Mouse (Mus musculus) liver (tissue): Measurements from ENCODE around the gene Samd4.

Experiments
- DNase-seq: peaks from one replicate; pipeline ENCODE4 v3.0.0-alpha.2; 2020; ENCODE audit warnings: mixed read lengths

Samd4 gene

DNA sequence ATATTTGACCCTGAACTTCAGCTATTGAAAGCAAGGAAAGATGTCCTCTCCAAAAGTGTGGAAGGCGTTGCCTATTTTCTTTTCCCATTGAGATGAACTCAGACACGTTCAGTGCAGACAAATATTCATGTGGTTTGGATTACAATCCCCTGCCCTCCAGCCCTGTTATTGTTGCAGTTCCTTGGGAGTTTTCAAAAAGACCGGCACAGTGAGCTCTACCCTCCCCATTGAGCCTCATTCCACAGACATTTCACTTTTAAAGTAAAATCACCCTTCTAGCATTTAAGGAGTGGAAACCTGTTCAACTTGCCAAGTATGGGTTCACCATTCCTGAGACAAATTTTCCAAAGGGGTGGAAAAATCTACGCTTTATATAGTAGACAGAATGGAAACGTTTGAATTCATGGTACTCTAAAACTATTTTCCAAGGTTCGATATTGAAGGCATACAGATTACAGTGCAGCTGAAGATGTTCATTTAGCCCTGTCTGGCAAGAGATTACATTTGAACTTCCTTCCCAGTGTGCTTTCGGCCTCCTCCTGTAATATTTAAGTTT, 76.6 kb downstream of the Samd4 start:
- DNase-seq = no peak

- no peak for DNase-seq
Observed at GRCm38 (mm10) chr14:46959831-46960230, 77.2 kb downstream of the Samd4 start.

DNA sequence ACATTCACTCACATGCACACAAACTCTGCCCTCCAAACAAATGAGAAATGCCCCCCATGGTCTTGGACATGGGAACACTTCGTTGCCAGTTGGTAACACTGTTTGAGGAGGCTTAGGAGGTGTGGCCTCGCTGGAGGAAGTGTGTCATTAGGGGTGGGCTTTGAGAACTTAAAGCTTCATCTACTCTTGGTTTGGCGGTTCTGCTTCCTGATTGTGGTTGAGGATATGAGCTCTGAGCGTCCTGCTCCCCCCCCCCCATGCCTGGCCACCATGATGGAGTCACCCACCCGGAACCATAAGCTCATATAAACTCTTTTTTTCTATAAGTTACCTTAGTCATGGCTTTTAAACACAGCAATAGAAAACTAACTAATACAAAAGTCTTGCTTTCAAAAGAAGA, 80.2 kb downstream of the Samd4 start:
- DNase-seq = no peak

DNA sequence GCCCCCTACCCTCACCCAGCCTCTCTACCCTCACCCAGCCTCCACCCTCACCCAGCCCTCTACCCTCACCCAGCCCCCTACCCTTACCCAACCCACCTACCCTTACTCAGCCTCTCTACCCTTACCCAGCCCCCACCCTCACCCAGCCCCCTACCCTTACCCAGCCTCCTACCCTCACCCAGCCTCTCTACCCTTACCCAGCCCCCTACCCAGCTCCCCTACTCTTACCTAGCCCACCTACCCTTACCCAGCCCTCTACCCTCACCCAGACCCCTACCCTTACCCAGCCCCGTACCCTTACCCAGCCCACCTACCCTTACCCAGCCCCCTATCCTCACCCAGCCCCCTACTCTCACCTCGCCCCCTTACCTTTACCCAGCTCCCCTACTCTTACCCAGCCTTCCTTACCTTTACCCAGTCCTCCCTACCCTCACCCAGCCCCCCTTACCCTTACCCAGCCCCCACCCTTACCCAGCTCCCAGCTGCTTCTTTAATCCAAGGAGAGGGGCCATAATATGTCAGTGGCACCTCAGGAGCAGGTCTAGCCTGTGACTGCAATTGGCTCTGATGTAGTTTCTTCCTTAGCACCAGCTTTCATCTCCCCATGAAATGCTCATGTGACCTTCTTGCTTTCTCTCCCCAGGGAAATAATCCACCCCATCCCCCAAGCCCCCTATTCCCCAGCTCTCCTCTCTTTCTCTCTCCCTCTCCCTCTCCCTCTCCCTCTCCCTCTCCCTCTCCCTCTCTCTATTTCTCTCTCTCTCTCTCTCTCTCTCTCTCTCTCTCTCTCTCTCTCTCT, 81.6 kb downstream of the Samd4 start:
- no peak for DNase-seq

- DNase-seq = no peak
Observed at GRCm38 (mm10) chr14:46966206-46966605, 83.6 kb downstream of the Samd4 start.

- DNase-seq = no peak
Observed at GRCm38 (mm10) chr14:46968046-46968445, 85.4 kb downstream of the Samd4 start.

DNA sequence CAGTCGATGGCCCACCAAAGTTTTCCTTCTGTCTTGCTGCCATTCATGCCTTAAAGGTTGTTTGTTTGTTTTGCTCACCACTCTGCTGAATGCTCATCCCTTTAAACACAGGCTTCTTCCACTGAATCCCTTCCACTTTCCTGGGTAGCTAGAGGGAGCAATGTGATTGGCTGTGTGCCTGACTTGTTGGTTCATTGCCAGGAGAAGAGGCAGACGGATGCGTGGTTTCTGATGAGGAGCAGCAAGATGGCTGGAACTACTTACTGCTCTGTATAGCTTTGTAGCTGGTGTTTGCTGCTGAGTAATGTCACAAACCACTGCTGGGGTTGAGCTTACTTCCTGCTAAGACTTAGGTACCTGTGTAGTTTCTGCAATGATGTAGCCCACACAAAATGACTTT, 88.0 kb downstream of the Samd4 start:
- no peak for DNase-seq

DNA sequence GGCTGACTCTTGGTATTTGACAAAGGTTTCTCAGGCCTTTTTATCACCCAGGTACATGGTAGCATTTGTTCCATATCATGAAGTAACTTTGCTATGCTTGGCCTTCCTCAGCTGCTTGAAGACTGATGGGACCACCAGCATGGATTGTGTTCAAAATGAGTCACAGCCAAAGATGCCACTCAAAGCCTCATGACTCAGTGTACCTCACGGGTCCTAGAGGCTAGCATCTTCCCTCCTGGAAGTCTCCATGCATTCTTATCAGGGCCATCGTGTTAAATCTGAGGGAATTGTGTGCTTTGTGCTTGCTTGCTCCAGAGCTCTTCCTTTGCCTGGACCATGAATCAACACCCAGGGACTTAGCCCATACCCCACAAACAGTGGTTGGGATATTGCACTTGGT, 89.1 kb downstream of the Samd4 start:
- no peak for DNase-seq

- DNase-seq = no peak
Observed at GRCm38 (mm10) chr14:46974874-46975273, 92.2 kb downstream of the Samd4 start.

DNA sequence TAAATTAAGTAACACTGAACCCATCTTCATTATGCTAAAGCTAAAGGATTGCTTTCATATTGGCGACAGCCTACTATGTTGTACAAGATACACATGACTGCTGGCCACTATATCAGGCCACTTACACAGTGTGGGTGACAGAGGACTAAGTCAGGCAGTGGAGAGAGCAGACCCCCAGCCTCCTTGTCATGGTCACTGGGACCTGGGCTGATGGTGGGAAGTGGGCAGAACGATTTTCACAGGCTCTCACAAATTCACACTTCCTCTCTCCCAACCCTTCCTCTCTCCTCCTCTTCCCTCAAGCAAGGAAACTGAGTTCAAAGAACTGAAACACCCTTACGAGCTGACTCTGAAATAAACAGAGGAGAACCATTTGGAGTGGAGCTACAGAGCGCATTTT, 93.3 kb downstream of the Samd4 start:
- no peak for DNase-seq

DNA sequence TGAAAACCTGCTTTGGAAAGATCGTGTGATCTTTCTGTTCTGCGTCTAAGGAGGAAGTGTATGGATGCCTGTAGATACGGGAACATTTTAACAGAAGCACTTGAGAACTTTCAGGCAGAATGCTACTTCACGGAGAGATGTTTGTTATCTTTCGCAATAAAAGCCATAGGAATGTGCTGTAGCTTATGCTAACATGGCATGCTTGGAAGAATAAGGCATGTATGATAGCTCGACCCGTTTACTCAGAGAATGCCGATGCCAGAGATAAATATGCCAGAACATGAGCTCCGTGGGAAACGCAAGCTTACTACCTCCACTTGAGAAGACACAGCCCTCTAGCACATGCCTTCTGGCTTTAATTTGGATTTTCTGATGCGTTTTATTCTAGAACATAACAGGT, 94.1 kb downstream of the Samd4 start:
- no peak for DNase-seq

- no peak for DNase-seq
Observed at GRCm38 (mm10) chr14:46977660-46978059, 95.0 kb downstream of the Samd4 start.

DNA sequence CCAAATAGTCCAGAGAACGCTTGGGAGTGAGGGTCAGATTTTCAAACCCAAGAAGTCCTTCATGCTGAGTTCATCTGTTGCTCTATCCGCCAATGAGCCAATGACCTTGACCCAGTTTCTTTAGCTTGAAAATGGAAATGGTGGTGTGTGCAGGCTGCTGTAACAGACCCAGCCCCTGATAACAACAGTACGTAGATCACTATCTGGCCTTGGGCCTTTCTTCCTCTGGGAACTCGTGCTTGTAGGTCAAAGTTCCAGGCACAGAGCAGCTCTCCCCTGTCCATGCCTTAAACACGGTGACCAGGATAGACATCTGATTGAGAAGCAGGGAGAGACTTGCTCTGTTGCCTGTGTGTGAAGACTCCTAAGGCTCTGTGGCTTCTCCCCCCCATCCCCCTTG, 96.5 kb downstream of the Samd4 start:
- no peak for DNase-seq

GRCm38 (mm10) chr14:46980736-46981438, 98.2 kb downstream of the Samd4 start:
- DNase-seq = no peak

DNA sequence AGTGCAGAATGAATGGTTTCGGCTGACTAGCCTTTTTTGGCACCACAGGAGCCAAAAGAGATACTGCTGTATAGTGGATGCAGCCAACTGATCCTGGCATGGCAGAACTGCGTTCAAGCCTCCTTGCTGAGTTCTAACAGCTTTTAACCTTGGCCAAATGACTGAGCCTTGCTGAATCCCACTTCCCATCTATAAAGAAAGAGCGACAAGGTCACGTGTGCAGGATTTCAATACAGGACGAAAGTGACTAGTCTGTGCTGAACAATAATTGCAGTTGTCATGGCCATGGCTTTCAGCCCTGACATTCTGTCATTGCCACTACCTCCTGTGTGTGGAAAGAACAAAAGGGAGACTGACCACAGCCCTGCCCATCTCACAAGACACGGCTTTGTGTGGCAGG, 99.5 kb downstream of the Samd4 start:
- DNase-seq = no peak

GRCm38 (mm10) chr14:46984542-46985125, 102.0 kb downstream of the Samd4 start:
- DNase-seq = no peak

GRCm38 (mm10) chr14:46989694-46990093, 107.0 kb downstream of the Samd4 start:
- DNase-seq = no peak

DNA sequence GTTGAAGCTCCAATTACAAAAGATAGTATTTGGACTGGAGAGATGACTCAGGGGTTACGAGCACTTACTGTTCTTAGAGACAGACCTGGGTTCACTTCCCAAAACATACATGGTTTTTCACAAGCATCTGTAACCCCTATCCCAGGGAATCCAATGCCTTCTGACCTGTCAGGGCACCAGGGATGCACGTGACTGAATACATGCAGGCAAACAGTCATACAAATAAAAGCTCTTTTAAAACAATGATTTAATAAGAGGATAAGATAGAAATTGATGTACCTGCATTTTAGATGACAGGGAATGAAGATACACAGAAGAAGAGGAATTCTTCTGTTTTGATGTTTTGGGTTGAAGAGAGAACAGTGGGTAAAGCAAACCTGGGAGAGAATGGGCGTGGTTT, 107.8 kb downstream of the Samd4 start:
- no peak for DNase-seq

DNA sequence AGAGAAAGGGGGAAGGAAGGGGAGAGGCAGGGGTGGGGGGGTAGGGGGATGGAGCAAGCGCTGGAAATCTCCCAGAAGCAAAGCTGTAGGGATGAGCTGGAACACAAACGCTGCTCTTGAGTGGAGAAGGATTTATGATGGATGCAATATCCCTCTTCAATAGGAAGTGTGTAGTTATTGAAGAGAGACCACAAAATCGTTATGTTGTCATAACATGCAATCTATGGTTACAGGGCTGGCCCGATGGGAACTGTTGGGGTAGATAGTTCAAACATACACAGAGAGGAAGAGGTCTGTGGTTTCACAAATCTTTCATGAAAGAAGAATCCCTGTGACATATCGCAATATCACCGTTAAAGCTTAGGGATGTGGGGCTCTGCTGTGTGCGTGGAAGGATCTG, 112.0 kb downstream of the Samd4 start:
- DNase-seq = no peak

DNA sequence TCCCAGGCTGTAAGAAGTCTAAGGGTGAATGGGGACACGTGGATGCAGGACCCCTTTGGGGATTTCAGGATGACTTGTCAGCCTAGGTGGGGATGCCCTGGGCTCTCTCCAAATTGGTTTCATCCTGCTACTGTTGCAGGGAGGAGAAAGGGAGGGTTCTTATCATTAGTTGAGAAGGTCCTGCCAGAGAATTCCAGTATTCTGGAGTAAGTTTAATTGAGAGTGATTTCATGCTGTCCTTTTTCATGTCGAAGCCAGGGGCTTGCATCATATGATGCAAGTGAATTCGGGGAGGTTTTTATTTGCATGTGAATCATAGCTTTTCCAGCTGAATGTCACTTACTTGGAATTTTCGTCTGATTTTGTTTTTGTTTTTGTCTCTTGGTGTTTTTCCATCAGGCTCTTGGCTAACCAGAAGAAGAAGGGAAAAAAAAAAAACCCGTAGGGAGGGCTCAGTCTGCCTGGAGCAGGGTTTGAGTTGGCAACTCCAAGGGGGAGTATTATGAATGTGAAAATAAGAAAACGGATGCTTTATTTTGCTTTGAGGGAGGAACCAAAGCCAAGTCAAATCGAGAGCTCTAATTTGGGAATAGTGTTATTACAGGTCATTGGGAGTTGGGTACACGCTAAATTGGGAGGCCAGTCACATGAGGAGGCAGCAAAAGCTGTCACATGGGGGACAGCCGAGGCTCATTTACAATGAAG, 116.8 kb downstream of the Samd4 start:
- no peak for DNase-seq

DNA sequence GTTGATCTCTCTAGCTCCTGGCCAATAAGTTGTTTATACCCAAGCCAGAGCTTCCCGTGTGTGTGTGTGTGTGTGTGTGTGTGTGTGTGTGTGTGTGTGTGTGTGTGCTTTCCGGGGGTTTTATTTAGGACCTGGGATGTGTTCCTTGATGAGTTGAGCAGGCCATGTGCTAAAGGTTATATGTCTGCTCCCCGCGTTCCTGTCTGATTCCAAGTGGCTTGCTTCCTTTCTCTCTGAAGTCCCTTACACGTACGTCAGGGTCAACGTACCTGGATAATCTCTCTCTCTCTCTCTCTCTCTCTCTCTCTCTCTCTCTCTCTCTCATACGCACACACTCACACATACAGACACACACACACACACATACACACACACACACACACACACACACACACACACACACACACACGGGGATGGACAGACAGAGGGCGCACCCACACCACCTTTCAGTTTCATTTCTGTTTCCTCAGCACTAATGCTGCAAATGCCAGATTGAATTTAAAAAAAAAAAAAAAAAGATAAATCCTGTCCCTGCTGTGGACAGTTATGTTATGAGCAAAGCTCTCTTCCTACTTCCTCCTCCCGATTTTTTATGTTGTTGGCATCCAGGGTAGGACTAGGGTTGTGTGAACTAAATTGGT, 117.6 kb downstream of the Samd4 start:
- no peak for DNase-seq
